Mouse (Mus musculus) kidney, postnatal 14 days (tissue): ENCODE measurements around the gene Card6.

Experiments
- DNase-seq: peaks from one replicate; pipeline ENCODE4 v3.0.0; 2022; ENCODE audit warnings: mixed read lengths

Gene Card6

DNA sequence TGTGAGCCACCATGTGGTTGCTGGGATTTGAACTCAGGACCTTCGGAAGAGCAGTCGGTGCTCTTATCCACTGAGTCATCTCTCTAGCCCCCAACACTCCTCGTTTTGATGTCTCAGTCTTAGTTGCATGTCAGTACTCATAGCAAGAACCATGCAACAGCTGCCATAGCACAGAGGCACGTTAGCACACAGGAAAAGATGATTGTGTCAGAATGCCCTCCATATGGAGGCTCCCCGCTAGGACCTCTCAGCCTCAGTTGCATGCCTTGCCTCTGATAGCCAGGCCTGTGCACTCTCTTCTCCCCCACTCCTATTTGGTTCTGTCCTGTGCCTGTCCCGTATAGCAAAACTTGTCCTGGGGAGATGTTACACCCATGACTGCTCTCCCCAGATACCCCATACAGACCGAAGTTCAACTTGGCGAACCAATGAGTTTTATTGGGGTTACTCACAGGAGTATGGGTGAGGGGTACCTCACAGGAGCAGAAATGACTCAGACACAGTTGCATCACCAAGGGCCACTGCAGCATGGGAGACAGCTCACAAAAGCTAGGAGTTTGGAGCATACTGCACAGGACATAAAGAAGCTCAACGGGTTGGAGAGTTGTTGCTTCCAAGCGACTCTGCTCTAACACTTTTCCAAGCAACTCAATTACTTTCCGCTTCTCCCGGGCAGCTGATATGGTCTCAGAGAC is 20.9 kb upstream of the Card6 start:
- DNase-seq, result no peak

DNA sequence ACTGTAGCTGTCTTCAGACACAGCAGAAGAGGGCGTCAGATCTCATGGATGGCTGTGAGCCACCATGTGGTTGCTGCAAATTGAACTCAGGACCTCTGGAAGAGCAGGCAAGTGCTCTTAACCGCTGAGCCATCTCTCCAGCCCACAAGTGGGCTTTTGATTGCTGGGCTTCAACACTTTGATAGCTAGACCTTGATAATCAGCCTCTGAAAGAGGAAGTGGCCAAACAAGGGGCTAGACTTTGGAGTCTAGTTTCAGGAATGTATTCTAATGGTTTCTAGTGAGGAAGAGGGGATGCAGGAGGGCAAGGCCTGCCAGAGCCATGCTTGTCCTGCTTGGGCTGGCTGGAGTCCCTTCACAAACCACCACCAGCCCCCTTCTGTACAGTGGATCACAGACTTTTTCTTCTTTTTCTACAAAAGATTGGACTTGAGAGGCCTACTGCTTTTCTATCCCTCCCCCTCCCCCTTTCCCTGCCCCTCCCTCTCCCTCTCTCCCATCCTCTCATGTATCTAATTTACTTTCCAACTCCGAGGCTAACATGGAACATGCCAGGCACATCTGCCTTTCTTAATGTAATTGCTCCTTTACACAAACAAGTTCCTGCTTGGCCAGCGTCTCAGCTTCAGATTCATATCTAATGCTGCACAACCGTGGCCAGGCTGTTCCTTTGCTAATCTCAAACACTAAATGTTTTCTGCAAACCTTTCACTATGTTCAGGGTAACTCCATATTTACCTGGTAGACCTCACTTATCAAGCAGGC is 20.0 kb upstream of the Card6 start:
- DNase-seq, result no peak

DNA sequence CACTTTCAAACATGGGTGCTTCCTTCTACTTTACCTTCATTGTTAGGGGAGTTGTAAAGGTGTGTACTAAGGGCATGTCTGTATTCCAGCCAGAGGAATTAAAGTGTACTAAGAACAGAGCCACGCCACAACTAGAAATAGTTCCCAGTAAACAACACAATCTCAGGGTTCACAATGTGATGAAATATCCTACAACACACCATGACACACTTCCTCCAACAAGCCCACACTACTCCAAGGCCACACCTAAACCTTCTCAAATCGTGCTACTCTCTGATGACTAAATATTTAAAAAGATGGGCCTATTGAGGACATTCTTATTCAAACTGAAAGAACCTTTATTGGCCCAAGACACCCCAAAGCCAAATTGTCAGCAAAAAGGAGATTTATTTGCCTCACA is 19.1 kb upstream of the Card6 start:
- no peak for DNase-seq

DNA sequence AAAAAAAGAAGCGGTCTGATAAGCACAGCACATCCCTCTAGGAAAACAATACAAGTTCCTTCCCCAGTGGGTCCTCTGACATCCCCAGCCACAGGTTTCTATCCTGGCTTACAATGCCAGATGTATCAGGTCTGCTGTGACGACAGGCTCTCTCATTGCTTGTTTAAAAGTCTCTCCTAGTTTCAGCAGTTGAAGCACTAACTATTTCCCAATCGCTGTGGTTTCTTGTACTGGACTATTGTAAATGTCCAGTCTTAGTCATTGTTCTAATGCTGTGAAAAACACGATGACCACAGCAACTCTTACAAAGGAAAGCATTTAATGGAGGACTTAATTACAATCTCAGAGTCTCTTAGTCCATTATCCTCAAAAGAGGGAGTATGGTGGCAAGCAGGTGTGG is 18.1 kb upstream of the Card6 start:
- DNase-seq, result no peak

DNA sequence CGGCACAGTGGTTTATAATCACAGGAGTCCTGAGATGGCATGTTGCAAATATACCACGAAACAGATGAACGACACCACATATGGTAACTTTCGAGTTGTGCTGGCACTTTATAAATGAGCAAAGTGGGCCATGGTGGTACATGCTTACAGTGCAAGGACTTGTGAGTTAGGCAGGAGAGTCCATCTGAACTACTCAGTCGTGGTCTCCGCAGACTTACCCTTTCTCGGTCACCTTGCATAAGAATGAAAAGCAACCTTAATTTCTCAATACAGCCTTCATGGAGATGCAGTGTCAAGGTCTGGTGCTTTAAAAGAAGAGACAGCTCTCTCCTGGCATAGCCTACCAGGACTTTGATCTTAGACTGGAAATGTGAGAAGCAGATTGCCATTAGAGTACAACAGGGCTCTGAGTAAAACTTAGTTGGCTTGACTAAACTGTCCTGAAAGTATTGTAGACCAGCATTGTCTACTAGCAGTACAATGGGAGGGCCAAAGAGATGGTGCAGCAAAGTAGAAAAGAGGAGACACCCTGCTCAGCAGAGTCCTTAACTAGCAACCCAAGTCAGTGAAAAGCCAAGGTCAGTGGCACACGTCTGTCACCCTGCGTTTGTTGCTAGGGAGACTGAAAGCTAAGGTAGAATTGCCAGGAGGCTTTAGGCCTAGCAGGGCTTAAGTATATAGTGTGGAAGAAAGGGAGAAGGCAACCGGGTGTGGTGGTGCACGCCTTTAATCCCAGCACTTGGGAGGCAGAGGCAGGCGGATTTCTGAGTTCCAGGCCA is 13.4 kb upstream of the Card6 start:
- no peak for DNase-seq

DNA sequence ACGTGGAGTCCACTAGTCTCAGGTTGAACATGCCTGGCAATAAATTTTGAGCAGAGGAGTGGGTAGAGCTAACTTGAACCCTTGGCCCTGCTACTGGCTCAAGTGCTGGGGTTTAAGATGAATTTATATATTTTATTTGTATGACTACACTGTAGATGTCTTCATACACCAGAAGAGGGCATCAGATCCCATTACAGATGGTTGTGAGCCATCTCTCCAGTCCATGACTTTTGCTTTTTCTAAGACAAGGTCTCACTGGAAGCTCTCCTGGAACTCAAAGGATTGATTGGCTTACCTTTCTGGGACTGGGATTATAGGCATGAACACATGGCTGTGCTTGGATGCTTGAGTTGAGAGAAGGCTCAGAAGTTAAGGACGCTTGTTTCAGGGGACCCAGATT is 11.4 kb upstream of the Card6 start:
- DNase-seq, result no peak

DNA sequence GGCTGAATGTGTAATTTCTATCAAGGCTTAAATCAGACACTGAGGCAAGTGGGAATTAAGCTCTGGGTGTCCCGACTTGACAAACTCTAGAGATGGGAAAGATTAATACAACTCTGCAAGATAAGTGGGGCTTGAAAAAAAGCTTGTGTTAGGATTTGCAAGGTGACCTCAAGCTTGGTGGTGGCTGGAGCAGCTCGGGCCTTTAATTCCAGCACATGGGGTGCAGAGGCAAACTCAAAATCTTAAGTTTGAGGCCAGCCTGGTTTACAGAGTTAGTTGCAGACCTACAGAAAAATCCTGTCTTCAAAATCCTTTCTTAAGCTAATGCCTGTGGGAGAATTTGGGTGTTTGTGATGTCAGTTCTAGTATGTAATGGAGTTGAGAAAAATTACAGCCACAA is 10.9 kb upstream of the Card6 start:
- no peak for DNase-seq

DNA sequence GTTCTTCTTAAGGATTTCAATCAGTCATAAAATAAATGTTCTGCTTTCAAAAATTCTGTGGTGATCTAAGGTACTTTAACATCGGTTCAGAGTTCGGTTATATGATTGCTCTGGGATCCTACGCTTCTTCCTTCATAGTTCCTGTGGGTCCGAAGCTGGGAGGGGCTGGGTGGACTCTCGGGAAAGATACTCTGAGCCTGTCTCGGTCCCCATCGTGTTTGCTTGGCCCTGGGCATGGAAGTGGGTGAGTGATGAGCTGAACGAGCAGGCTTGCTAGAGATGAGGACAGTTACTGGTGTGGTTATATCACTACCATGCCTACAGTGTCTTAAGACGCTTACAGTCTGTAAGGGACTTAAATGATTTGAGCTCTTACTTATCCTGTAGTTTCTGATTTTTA is 10.3 kb upstream of the Card6 start:
- DNase-seq, result no peak

DNA sequence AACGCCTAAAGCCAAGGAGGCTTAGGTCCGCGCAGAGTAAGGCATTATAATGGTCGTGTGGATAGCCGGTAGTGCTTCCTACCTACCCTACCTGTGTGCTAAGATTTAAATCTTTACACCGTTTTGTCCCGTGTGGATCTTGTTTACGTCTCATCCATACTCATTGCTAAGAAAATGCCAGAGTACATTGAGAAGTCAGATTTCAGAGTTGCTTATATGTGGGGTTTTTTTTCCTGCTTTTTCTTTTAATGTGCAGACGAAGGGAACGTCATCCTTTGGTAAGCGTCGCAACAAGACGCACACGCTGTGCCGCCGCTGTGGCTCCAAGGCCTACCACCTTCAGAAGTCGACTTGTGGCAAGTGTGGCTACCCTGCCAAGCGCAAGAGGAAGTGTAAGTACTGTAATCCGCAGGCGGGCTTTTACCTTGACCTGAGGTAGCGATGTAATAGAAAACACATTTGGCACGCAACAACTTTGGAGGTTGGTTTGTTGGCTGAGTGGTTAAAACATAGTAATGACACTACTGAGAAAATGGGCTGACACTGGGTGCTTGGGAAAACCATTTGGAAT is 8.8 kb upstream of the Card6 start:
- DNase-seq, result peak; percentile 13

DNA sequence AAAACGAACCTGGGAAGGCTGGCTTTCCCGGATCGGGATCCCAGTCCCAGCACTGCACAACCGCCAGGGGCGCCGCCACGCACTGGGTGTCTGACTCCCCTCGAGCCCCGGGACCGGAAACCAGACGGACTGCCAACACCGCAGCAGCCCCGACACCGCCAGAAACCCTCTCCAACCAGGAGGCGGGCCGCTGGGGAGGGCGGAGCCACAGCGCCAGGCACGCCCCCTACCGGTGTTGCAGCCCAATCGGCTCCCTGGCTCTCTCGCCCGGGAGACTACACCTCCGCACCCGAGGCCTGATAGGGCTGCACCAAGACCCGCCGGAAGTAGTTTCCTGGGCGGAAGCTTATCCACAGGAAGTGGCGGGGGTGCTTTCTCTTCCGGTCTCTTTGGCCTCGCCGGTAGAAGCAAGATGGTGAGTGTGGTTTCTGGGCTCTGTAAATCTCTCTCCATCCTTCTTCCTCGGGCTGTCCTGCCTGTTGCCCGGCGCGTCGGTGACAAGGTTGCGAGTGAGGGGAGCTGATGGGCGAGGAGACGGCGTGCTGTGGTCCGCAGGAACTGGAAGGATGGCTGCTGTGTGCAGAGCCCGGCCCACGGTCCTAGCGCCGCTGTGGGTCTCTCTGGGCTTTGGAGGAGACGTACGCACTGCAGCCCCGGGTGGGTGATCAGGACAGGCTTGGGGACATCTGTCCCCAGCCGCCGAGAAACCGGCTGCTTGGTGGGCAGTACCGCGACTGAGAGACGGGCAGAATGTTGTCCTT is 8.1 kb upstream of the Card6 start, which contains the start of gene Rpl37:
TSS of gene Rpl37 (plus strand) at position 376 of the 761 bp plus-strand sequence.
- peak; percentile 99 for DNase-seq

DNA sequence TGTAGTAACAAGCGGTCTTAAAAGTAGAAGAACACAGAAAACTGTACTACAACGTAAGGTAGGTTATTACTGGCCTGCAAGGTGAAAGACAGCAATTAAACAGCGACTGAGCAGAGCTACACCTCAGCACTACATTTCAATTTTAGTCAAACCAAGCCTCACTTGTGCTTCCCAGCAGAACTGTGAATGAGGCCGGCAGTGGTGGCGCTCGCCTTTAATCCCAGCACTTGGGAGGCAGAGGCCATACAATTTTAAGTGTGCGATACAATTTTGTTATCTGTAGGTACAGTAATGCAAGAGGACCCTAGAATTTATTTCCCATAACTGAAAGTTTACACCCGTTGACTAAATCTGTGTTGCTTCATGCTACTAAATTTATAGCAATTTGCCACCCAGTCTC is 6.8 kb upstream of the Card6 start:
- DNase-seq, result no peak

DNA sequence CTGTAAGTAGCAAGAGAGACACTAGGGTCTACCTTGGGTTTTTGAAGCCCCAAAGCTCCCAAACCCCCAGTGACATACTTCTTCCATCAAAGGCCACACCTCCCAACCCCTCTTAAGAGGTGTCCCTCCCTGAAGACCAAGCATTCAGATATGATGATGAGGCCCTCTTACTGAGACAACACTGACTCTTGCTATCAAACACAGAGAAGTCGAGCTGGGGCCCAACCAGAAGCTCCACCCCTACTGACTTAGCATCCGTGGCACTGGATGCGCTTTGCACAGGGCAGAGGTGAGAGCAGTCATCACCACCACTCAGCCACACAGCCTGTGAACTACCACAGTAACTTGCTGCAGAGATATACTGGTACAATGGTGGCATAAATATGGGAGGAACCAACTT is 4.3 kb upstream of the Card6 start:
- DNase-seq, result no peak

DNA sequence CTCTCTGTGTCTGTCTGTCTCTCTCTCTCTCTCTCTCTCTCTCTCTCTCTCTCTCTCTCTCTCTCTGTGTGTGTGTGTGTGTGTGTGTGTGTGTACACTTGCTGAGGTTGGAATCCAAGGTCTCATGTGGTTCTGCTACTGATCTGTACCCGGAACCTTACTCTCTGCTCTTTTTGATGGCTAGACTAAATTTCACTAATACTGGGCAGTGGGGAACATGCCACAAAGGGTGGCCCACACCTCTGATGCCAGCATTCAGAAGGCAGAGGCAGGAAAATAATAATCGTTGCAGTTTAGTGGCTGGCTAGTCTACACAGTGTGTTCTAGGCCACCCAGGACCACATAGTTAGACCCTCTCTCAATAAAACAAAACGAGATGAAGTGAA is 309 bp upstream of the Card6 start:
- no peak for DNase-seq

DNA sequence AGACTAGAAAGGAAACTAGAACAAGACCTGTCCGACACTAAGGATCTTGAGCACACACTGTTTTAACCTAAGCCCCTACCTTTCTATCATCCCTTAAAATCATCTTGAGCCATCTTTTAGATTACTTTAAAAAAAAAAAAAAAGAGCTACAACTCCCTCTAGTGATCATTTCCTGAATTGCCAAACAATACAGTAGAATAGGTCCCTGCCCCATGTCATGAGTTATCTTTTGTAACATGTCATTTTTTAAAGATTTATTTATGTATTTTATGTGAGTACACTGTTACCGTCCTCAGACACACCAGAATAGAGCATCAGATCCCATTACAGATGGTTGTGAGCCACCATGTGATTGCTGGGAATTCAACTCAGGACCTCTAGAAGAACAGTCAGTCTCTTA is 2.0 kb downstream of the Card6 start:
- DNase-seq, result no peak

DNA sequence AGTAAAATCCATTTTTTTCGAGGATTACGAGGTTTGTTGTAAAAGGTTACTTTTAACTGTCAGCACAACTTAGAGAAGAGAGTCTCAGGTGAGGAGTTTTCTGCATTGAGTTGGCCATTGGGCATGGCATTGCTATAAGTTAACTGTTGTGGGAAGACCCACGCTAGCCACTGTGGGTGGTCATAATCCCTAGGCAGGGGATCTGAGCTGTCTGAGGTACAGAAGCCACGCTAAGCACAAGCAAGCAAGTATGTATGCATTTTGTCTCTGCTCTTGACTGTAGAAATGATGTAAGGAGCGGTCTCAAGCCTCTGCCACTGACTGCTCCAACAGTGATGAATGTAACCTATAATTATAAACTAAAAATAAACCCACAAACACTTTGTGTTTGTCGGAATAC is 2.4 kb downstream of the Card6 start:
- DNase-seq, result no peak

DNA sequence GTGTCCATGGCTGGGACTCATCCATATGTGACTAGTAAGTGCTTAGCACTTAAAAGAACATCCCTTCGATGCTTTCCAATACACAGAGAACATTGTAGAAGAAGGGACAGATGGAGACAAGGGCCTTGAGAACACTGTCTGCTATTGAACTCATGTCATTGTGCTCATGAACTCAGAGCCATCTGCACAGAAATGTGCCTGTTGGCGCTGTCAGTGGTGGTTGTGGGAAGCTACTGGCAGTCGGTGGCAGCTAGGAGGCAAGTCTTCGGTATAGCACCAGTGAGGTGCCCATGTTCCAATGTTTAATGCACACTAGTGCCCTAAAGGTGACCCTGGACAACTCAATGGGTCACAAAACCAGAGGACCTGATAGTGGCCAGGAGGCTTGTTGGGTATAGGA is 6.0 kb downstream of the Card6 start:
- no peak for DNase-seq

DNA sequence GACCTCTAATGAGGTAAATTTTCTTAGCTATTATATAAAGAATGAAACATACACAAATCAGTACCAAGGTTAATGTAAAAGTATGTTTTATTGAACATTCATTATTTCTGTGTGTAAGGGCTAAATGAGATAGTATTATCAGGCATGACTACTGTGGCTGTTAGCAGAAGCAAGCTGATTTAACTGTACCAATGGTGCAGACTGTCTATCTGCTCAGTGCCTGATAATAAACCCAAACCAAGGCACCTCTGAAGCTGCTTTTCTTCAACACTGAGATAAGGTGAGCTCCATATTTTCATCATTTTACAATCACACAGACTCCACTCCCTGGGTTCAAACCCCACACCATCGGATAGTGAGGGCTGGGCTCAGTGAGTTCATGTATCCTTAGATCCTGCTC is 11.0 kb downstream of the Card6 start:
- DNase-seq, result no peak

DNA sequence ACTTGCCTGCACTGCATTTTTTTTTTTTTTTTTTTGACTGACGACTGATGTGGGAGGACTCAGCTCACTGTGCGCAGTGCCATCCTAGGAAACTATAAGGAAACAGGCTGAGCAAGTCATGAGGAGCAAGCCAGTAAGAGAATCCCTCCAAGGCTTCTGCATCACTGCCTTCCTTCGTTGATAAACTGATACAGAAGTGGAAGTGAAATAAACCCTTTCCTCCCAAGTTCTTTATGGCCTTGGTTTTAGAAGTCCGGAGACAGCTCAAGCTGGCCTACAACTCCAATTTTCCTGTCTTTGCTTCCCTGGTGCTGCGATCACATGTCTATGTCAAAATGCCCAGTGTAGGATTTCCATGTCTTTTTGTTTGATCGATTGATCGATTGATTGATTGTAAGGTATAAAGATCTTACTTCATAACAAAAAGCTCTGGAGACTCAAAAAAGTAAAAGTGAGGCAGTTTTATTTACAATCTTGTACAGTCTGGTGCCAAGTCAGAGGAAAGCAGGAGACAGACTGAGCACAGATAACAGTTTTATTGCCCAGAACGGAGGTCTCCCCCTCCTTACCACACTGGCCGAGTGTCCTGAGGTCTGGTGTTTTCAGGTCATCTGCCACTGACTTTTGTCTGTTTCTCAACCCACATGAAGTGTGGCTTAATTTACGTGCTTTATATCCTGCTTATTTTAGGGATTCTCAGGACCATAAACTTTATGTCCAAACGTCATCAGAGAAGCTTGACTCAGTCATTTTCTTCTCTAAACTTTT is 12.6 kb downstream of the Card6 start:
- DNase-seq, result no peak

DNA sequence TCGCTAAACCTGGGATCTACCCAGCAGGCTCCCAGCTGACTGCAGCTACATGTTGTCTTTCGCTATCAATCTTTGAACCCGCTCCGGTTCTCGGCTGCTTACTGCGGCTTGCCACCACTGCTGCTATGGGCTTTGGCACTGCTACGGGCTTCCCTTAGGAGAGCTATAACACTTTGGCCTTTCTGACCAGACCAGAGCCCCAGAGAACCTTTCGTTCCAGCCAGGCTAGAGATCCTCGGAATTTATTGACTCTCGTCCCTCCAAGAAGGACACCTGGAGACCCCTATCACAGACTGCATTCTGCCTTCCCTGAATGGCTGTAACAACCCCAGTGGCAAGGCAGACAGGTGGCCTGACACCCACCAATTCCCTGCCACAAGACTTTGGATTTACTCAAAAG is 18.2 kb downstream of the Card6 start:
- no peak for DNase-seq

DNA sequence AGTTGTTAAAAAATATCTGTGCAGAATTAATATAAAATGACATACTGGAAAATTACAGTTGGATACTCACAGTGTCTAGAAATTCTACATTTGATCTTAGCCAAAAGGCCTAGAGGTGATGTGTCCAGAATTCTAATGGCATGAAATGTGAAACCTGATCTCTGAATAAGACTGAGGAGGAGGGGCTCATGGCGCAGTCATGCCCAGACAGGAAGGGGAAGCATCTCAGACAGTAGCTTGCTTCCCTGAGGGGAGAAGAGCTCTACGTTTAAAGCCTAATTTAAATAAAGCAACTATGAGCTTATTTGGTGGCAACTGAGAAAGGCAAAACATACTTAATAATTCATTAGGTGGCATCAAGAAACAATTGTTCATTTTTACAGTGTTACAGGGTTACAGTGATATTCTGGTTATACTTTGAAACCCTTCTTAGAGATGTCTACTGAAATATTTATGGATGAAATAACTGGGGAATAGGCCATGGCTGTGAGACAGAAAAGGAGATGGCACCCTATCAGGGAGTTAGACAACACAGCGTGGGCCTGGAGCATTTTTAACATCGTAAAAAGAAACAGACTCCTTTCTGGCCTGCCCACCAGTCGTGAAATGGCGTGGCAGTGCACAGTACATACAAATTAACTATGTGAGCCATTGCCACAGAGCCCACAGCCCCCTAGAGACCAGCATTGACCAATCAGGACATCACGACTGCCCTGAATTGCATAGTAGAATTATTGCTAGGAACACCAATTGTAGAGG is 19.3 kb downstream of the Card6 start:
- no peak for DNase-seq

DNA sequence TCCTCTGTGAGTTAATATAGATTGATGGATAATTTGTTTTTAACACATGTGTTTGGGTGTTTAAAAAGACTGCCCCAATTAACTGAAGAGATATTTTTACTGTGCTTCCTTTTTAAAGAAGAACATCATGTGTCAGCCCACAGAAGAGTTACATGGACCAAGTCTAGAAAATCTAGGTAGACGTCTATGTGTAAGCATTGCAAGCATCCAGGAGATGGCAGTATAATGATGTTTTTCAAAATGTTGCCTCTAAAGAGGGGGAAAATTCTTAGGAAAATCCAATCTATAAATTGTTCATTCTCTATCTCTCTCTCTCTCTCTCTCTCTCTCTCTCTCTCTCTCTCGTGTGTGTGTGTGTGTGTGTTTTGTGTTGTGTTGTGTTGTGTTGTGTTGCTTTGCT is 22.2 kb downstream of the Card6 start:
- no peak for DNase-seq
